Mouse (Mus musculus) neural tube, embryonic 10.5 days (tissue): ENCODE results near the gene Nrtn.

Source experiments
- DNase-seq: peaks from one replicate; pipeline ENCODE4 v3.0.0-alpha.2; 2017; ENCODE audit warnings: low spot score; ENCODE audit errors: extremely low spot score

Gene Nrtn

DNA sequence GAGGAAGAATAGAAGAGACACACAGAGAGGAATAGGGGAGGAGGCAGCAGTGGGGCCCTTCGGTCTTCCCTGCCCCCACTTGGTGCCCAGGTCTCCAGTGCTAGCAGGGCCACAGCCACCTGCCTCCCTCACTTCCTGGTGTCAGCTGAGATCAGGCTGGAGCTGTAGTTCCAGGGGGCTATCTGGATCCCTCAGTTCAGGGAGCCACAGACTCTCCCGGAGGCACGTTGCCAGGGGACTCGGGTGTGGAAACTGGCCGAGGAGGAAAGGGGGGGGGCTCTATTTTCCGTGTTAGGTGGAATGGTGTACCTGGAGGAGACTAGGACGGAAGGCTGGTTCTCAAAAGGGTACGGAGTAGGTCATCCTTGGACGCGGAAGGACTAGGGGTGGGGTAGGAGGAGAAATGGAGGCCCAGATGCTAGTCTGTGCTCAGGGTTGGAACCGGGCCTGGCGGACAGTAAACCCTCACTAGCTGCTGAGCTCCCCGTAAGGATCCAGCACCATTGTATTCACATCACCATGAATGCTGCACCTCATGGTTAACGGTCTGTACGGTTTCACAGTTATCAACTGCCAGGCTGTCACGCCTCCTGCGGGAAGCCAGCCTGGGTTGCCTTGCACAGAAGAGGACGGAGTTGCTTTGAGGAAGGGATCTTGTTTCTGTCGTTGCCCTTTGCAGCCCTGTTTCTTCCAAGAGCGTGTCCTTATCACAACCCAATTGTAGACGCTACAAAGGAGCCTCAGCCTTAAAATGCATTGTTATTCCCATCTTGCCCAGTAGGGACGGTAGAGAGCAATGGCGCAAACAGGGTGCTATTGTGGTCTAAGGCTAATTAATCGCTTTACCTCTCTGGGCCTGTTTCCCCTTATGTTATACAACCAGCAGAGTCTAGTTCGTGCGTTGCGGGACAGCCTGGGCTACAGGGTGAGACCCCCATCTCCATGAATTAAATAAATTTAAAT, 5.7 kb upstream of the Nrtn start:
- DNase-seq, result peak; percentile 62

GRCm38 (mm10) chr17:56761991-56762410, 4.7 kb upstream of the Nrtn start:
- DNase-seq, result peak; percentile 90

DNA sequence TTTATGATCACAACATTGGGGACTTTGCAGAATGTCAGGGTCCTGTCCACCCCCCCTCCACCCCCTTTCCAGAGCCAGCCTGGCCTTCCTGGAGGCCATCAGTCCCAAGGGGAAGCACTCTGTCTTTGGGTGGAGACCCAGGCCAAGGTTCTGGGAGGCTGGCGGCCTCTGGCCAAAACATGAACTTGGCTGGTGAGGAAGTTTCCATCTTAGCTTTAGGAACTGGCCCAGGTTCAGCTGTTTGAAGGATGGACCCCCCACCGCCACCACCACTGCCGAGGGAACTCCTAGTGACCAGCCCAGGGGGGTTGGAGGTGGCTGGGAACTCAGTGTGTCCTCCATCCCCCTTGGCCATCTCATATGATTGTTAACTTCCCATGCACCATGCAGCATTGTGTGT, 3.7 kb upstream of the Nrtn start:
- DNase-seq, result no peak

GRCm38 (mm10) chr17:56759261-56759660, 1.9 kb upstream of the Nrtn start:
- no peak for DNase-seq

DNA sequence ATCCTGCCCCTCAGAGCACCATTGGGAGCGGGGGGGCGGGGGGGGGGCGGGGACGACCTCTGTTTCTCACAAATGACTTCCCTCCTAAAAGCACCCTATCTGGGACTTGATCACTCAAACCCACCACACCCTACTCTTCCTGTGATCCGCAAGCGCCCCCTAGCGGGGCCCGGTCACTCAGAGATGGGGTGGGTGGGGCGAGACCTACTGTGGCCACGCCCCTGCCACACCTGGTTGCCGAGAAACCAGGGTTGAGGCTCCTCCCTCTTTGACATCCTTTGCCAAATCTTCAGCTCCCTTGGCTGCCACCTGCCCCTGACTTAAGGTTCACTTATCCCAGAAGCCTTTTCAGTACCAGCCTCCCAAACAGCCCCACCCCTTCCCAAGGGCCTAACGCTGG, 802 bp upstream of the Nrtn start:
- no peak for DNase-seq

DNA sequence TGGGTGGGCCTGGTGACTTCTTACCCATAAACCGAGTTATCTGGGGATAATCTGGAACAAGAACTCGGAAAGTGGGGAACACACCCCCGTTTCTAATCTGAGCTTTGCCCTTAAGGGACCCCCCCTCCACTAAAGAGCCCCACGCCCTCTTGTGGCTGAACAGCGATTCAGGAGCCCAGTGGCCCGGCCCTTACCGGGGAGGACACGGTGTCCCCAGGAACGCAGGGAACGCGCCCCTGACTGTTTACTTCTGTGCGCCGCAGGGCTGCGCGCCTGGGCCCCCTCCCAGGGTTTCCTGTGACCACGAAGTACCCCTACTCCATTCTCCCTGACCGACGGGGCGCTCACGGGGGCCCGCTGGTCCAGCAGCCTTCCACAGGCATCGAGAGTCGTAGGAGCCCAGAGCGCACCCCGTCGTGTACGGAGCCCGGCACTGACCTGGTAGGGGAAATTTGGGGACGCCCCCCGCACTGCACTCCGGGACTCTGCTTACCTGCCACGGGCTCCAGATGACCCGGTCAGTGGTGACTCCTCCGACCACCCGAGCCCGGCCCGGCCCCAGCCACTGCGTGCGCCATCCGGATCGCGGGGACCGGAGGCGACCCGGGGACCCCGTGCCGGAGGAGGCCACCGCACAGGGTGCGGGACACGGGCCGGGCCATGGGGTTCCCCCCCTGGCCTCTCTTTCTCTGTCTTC, 479 bp downstream of the Nrtn start:
- DNase-seq, result no peak

DNA sequence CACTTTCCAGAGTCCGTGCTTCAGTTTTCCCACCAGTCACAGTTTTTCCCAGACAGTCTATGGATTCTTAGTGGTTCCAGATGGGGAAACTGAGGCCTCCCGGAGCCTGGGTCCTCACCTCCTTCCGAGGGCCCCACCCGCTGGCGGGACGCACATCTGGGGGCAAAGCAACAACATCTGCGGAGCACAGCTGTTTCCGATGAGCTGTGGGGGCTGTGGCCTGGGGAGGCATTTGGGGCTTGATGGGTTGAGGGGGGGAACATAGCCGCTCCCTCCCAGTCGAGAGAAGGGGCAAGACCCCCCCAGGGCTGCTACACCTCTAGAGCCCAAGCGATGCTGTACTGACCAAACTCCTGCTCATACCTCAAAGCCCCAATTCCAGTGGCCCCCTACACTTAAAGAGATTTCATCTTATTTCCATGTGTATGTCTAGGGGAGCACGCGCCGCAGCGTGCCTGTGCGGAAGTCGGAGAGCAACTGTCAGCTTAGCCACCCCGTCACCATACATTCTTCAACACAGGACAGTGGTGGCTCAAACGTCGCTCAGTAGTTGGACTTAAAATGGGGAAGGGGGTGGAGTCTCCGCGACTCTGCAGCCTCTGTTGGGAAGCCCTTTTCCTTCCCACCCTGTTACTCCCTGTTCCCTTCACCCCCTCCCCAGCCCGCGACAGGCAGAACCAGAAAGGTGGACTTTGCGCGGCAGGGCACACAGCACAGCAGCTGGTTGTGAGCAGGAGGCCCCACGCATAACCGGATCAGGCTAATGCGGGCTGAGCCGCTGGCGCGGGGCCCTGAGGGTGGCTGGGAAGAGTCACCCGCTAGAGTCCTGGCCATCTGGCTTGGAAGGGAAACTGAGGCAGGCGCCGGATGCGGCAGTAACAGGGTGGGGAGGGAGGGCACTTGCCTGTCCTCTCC, 2.8 kb downstream of the Nrtn start:
- no peak for DNase-seq

DNA sequence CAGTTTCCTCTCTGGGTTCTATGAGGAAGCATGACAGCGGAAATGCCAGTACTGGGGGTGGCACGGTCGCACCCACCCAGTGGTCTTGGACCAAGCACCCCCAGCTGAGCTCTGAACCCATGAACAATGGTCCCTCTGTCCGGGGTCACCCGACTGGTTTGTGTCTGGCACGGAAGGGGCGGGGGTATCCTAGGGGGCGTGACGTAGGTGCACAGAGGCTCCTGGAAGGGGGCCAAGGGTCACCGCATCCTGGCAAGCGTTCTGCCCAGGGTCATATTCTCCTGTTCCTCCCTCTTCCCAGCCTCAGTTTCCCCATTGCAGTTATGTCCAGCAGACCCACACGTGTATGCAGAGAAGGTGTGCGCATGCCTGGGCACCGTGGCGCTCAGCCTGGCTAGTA, 3.9 kb downstream of the Nrtn start:
- no peak for DNase-seq

DNA sequence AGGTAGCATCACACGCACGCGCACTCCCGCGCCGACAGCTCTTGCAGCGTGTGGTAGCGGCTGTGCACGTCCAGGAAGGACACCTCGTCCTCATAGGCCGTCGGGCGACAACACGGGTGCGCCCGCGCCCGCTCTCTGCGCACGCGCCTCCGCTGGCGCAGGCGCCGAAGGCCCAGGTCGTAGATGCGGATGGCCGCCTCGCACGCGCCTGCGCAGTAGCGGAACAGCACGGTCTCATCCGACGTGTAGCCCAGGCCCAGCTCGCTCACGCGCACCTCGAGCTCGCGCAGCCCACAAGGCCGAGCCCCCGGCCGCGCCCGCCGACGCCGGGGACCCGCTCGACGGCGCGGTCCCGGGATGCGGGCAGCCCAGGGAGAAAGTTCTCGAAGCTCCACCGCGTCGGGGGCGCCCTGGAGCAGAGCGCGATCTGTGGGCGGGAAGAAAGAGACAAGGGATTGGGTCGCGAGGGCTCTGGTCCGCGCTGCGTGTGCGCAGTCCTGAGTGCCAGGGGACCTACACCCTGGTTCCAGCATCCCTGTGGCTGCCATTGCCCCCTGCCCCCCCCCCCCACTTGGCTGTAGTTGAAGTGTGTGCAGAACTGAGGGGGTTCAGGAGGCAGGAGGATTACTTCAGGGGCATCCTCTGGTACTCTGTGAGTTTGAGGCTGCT, 5.8 kb downstream of the Nrtn start:
- peak; percentile 63 for DNase-seq

- no peak for DNase-seq
Observed at GRCm38 (mm10) chr17:56744173-56744572, 13.2 kb downstream of the Nrtn start.

- no peak for DNase-seq
Observed at GRCm38 (mm10) chr17:56740788-56741160, 16.6 kb downstream of the Nrtn start.

DNA sequence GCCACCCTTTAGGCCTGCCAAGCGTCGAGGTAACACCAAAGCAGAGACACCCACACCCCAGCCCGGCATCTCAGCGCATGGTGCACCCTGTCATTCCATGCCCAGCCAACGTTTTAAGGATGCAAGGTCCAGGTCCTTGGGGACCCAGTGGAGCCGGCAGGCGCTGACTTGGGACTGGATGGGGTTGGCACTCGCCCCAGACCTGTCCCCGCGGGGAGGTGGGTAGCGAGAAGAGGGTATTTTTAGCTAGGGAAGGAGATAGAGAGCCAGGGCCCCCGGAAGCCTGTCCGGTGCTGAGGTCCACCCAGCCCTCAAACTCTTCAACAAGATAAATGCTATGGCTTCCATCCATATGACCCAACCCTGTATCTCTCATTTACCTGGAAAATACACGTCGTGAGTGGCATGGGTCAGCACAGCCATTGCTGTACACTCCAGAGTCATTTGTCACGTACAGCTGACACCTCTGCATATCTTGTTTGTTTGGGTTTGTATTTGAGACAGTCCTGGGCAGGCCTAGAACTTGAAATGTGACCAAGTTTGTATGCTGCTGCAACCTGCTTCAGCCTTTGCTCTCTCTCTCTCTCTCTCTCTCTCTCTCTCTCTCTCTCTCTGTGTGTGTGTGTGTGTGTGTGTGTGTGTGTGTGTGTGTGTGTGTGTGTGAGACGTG, 17.1 kb downstream of the Nrtn start:
- DNase-seq, result no peak

DNA sequence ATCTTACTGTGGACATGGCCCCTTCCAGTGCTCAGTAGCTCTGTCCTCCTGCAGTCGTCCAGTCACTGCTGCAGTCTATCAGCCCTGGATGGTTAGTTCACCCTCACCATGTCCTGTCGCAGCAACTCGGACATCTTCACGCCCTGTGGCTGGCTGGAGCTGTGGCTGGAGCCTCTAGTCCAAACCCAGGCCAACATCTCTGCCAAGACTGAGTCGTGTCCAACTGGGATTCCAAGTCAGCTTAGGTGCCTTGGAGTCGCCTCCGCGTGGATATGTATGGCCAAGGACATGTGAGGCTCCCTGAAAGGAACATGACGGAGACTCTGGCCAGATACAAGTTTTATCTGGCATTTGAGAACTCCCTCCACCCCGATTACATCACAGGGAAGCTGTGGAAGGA, 19.1 kb downstream of the Nrtn start:
- no peak for DNase-seq

GRCm38 (mm10) chr17:56736534-56736933, 20.8 kb downstream of the Nrtn start:
- no peak for DNase-seq

DNA sequence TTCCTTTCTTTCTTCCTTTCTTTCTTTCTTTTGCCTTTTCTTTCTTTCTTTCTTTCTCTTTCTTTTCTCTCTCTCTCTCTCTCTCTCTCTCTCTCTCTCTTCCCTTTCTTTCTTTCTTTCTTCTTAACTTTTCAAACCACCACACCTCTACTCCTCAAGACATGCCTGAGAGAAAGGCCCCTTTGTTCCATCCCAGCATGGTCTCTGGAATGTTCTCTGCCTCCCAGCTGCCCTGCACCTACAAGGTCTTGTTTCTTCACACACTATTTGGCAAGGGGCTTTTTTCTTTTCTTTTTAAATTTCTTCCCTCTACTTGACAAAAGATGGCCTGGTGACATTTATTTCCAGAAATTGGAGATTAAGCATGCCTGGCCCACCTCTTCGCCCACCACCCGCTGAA, 27.7 kb downstream of the Nrtn start:
- DNase-seq, result no peak

- DNase-seq, result no peak
Observed at GRCm38 (mm10) chr17:56729151-56729550, 28.2 kb downstream of the Nrtn start.

DNA sequence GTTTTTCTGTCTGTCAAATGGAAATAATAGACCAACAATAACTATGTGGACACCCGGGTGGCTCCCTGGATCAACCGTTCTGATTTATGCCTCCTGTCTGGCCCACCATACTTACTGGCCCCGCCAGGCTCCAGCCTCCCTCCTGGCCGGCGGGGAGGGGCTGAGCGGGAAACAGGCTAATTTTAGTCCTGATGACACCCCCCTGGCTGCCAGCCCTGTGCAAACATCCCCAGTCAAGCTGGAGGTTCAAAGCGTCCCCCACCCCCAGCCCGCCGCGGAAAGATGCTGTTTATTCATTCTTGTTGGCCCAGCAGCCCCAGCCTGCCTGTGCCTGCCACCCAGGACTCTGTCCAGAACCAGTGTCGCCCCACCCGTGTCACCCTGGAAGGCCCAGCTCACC, 29.2 kb downstream of the Nrtn start:
- DNase-seq, result no peak

GRCm38 (mm10) chr17:56727659-56728058, 29.7 kb downstream of the Nrtn start:
- peak; percentile 41 for DNase-seq

DNA sequence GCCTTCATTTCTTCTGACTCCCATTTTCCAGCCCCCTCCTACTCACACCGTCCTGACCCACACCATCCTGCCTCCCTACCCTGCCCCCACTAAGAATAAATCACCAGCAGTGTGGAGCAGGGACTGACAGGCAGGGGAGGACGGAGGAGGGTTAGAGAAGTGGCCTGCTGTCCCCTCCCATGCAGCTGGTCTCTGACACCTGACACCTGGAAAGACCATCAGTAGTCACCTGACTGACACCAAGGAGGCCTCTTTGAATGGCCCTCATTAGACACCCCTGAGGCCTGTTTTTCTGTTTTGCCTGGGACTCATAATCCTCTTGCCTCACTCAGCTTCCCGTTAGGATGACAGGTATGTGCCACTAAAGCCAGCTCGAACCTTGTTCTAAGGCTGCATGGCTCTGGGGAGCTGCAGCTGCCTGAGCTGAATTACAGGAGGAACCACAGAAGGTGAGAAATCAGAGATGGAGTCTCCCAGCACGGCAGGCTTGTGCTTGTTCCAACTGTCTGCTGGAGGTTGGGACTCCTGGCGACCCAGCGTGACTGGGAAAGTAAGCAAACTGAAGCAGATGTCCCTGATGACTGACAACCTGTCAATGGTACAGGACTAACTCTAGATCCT, 30.2 kb downstream of the Nrtn start:
- peak; percentile 45 for DNase-seq
